Mouse (Mus musculus) limb, embryonic 14.5 days (tissue): ENCODE measurements at regions not wholly inside any gene's neighbourhood (a gene's known extent, or its start where the extent isn't known, plus 50 kb on each side); places are given as distances from the start of the nearest gene placed in this dataset.

Source experiments
- ATAC-seq: fragments of 200-750 bp; cut with Nextera tagmentation; 2 replicates; pipeline ENCODE4 v1.8.0; 2017; ENCODE audit warnings: low read depth, moderate number of reproducible peaks, moderate TSS enrichment; ENCODE audit not compliant: low FRiP score
- DNase-seq: peaks from one replicate; pipeline ENCODE4 v3.0.0-alpha.2; 2015; ENCODE audit warnings: low spot score
- H3K27ac ChIP-seq: fragments of 300-500 bp; sonication (generic); replicated peaks from 2 replicates; pipeline ENCODE4 v1.5.1; 2014; ENCODE audit warnings: low read depth, mild to moderate bottlenecking, low read length, moderate library complexity, mixed read lengths
- H3K27me3 ChIP-seq: fragments of 300-500 bp; sonication (generic); 2 replicates; pipeline ENCODE4 v1.6.1; 2014; ENCODE audit warnings: low read length, mixed read lengths; ENCODE audit not compliant: control insufficient read depth, insufficient read depth
- H3K36me3 ChIP-seq: fragments of 300-500 bp; sonication (generic); 2 replicates; pipeline ENCODE4 v1.6.1; 2014; ENCODE audit warnings: mild to moderate bottlenecking, low read length, moderate library complexity, mixed read lengths; ENCODE audit not compliant: control insufficient read depth, insufficient read depth
- H3K4me1 ChIP-seq: fragments of 300-500 bp; sonication (generic); 2 replicates; pipeline ENCODE4 v1.6.1; 2014; ENCODE audit warnings: antibody characterized with exemption, low read length, mixed read lengths; ENCODE audit not compliant: control insufficient read depth, insufficient read depth
- H3K4me2 ChIP-seq: fragments of 300-500 bp; sonication (generic); replicated peaks from 2 replicates; pipeline ENCODE4 v1.6.1; 2014; ENCODE audit warnings: low read depth, mild to moderate bottlenecking, low read length, moderate library complexity; ENCODE audit not compliant: severe bottlenecking
- H3K4me3 ChIP-seq: fragments of 300-500 bp; sonication (generic); replicated peaks from 2 replicates; pipeline ENCODE4 v1.5.1; 2014; ENCODE audit warnings: low read length
- H3K9ac ChIP-seq: fragments of 300-500 bp; sonication (generic); 2 replicates; pipeline ENCODE4 v1.6.1; 2014; ENCODE audit warnings: mild to moderate bottlenecking, low read depth, low read length, moderate library complexity; ENCODE audit not compliant: severe bottlenecking
- H3K9me3 ChIP-seq: fragments of 300-500 bp; sonication (generic); 2 replicates; pipeline ENCODE4 v1.6.1; 2016; ENCODE audit warnings: low read length; ENCODE audit not compliant: control insufficient read depth
- POLR2A ChIP-seq: fragments of 200-500 bp; IDR thresholded peaks from 2 replicates; pipeline ENCODE4 v1.8.0; 2012; ENCODE audit warnings: inconsistent platforms, mild to moderate bottlenecking, moderate library complexity, borderline replicate concordance; ENCODE audit not compliant: insufficient read depth, insufficient read length; ENCODE audit errors: extremely low read depth
- WGBS: fragments of 180-500 bp; shearing (Covaris S2); extraction: QIAGEN DNeasy Blood & Tissue Kit; methylation state at CpG from one replicate; pipeline ENCODE4 v1.1.7; 2014; 5-methylcytosine and 5-hydroxymethylcytosine counted together

DNA sequence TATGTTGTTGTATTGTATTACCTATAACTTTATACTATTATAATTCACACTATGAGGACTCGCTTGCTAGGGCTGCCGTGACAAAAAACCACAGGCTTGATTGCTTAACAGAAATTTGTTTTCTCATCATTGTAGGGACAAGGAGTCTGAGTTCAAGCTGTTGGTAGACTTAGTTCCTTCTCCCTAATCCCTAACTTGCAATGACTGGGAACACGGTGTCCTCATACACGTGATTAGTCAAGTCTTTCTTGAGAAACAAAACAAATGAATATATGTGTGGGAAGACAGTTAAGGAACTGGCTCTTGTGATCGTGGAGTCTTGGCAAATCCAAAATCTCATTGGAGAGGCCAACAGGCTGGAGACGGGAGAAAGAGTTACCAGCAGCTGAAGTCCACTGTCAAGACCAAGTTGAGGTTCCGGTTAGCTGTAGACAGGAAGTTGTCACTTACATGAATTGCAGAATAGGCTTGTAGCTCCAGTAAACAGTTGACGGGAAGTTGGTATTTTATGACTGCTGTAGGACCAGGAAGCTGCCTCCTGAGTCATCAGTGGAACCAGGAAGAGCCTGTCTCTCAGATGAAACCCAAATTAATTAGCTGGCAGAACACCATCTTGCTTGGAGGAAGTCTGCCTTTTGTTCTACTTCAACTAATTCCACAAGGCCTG lies 144.9 kb upstream of the Zfand5 start:
- Histone ChIP-seq H3K4me2 (no peak overlapping the region), H3K4me1 (no peaks in the 10 kb centered on the region), H3K27ac (no peak overlapping the region), H3K9me3 (no peaks in the 10 kb centered on the region), H3K36me3 (no peaks in the 10 kb centered on the region), H3K27me3 (no peaks in the 10 kb centered on the region), H3K9ac (no peak overlapping the region), H3K4me3 (no peak overlapping the region)
- ATAC-seq (no peak), DNase-seq (no peak)
- no peak for TF ChIP-seq POLR2A
- 86% methylated on average over 8 of the region's 8 CpGs for WGBS

DNA sequence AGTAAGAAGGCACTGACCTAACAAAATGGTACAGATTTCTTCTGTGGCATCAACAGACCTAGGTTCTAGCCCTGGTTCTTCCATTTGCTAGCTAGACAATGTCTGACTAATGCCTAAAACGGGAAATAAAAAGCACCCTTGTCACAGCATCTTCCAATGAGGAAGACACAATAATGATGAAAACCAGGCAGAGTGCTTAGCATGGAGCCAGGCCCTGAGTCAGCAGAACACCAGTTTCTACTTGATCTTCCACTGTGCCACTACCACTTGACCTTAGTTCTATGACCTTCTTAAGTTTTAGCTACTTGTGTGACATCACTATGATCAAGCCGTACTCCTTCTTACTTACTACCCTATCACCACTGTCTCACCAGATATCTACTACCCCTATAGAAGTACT lies 145.4 kb upstream of the Zfand5 start:
- no peak for TF ChIP-seq POLR2A
- ATAC-seq: no peak
- WGBS: 76% methylated on average over 2 of the region's 2 CpGs
- no peak overlapping the region for H3K4me3 ChIP-seq
- no peak for DNase-seq
- no peak overlapping the region for H3K27ac ChIP-seq
- no peak overlapping the region for H3K9ac ChIP-seq
- no peaks in the 10 kb centered on the region for H3K4me1 ChIP-seq
- H3K36me3 ChIP-seq: no peaks in the 10 kb centered on the region
- no peaks in the 10 kb centered on the region for H3K9me3 ChIP-seq
- H3K4me2 ChIP-seq: no peak overlapping the region
- no peaks in the 10 kb centered on the region for H3K27me3 ChIP-seq

DNA sequence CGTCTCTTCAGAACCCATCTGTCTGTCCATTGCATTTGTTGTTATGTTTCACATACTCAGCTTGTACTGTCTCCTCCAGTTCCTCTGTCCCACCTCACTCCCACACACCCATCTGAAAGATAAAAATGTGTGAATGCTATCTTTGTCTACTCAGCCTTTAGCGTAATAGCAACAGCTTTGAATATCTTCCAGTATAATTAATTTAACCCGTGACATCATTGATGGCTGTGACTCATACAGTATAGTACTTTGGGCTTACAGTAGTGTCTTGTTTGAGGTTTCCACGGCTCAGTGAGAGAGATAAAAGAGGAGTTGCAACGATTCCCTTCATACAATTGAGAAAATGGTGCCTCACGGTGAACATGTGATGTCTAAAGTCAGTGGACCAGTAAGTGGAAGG lies 152.6 kb upstream of the Zfand5 start:
- ATAC-seq (no peak), DNase-seq (no peak)
- H3K27me3 ChIP-seq: no peaks in the 10 kb centered on the region
- no peak overlapping the region for H3K4me3 ChIP-seq
- H3K4me2 ChIP-seq: no peak overlapping the region
- no peak overlapping the region for H3K9ac ChIP-seq
- H3K9me3 ChIP-seq: no peaks in the 10 kb centered on the region
- H3K36me3 ChIP-seq: no peaks in the 10 kb centered on the region
- H3K27ac ChIP-seq: no peak overlapping the region
- no peak for TF ChIP-seq POLR2A
- WGBS: 87% methylated on average over 6 of the region's 6 CpGs
- H3K4me1 ChIP-seq: no peaks in the 10 kb centered on the region

DNA sequence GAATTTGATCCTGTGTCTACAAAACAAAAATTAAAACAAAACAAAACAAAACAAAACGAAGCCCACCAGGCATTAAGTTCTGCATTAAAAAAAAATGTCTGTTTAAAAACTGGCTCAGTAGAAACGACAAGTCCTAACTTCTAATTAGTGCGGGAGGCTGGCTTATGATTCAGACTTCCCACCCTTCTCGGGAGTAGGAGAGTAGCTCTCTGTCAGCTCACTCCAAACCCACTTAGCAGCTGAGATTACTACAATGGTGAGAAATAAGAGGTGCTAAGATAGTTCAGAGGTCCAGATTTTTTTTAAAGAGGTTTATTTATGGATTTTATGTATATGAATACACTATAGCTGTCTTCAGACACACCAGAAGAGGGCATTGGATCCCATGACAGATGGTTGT lies 153.3 kb upstream of the Zfand5 start:
- Histone ChIP-seq H3K4me1 (no peaks in the 10 kb centered on the region), H3K27ac (no peak overlapping the region), H3K4me3 (no peak overlapping the region), H3K9me3 (no peaks in the 10 kb centered on the region), H3K4me2 (no peak overlapping the region), H3K27me3 (no peaks in the 10 kb centered on the region), H3K9ac (no peak overlapping the region), H3K36me3 (no peaks in the 10 kb centered on the region)
- ATAC-seq (no peak), DNase-seq (no peak)
- no peak for TF ChIP-seq POLR2A
- 77% methylated on average over 4 of the region's 4 CpGs for WGBS

DNA sequence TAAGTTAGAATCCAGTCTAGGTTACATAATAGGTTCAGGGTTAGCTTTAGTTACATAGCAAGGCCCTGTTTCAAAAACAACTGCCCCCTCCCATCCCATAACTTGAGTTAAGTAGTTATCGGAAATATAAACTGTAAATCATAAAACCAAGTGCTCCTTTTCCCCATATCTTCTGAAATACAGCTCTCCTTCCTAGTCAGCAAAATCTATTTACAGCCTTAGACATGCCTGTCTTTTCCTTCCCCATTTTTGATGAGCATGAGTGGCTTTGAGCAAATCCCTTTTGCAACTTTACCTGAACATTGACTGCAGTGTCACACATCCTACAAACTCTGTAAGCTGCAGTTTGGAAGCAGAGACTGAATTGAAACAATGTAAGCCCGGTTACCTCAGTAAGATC lies 156.4 kb upstream of the Zfand5 start:
- DNase-seq (no peak), ATAC-seq (no peak)
- Histone ChIP-seq H3K9ac (no peak overlapping the region), H3K36me3 (no peaks in the 10 kb centered on the region), H3K27me3 (no peaks in the 10 kb centered on the region), H3K4me3 (no peak overlapping the region), H3K9me3 (no peaks in the 10 kb centered on the region), H3K27ac (no peak overlapping the region), H3K4me2 (no peak overlapping the region), H3K4me1 (no peaks in the 10 kb centered on the region)
- WGBS: 88% methylated on average over 2 of the region's 2 CpGs
- TF ChIP-seq POLR2A: no peak

DNA sequence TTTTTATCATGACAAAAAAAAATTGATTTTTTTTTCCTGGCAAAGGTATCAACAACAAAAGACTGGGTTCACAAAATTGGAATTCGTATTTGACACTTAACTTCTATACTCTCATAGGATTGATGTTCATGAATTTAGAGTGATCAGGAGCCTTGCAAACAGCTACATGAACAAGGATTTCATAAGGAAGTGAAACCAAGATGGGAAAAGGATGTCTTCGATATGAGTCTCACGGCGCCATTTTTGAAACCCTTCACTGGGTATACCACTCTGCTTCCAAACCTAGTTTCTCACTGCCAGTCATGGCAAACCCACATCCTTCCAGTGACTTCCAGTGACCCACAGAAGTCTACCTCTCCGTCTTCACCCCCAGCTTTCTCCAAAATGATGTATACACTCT lies 157.8 kb upstream of the Tmc1 start:
- ATAC-seq: no peak
- no peaks in the 10 kb centered on the region for H3K4me1 ChIP-seq
- no peaks in the 10 kb centered on the region for H3K9me3 ChIP-seq
- no peak overlapping the region for H3K4me3 ChIP-seq
- no peaks in the 10 kb centered on the region for H3K27me3 ChIP-seq
- 93% methylated on average over 5 of the region's 5 CpGs for WGBS
- TF ChIP-seq POLR2A: no peak
- no peaks in the 10 kb centered on the region for H3K36me3 ChIP-seq
- no peak overlapping the region for H3K9ac ChIP-seq
- H3K4me2 ChIP-seq: no peak overlapping the region
- no peak overlapping the region for H3K27ac ChIP-seq
- DNase-seq: no peak
